Mouse (Mus musculus) lung, embryonic 16.5 days (tissue): ENCODE data around the gene Ablim1. TPM values are rescaled to one million over a fixed set of nuclear protein-coding genes. Genes with fewer than 3 reads are reported as not detected.

Experiments
- ATAC-seq: fragments of 200-750 bp; cut with Nextera tagmentation; 2 replicates; pipeline ENCODE4 v1.8.0; 2017; ENCODE audit warnings: low read depth, mild to moderate bottlenecking, moderate library complexity
- H3K27ac ChIP-seq: fragments of 300-500 bp; sonication (generic); 2 replicates; pipeline ENCODE4 v1.5.1; 2014; ENCODE audit warnings: mild to moderate bottlenecking, control low read depth, low read length
- H3K27me3 ChIP-seq: fragments of 300-500 bp; sonication (generic); 2 replicates; pipeline ENCODE4 v1.6.1; 2014; ENCODE audit warnings: low read depth, low read length, mixed read lengths; ENCODE audit not compliant: control insufficient read depth, insufficient read depth
- H3K36me3 ChIP-seq: fragments of 300-500 bp; sonication (generic); 2 replicates; pipeline ENCODE4 v1.6.1; 2014; ENCODE audit warnings: low read length; ENCODE audit not compliant: control insufficient read depth, insufficient read depth
- H3K4me1 ChIP-seq: fragments of 300-500 bp; sonication (generic); replicated peaks from 2 replicates; pipeline ENCODE4 v1.6.1; 2014; ENCODE audit warnings: low read length, mixed read lengths; ENCODE audit not compliant: control insufficient read depth, insufficient read depth
- H3K4me2 ChIP-seq: fragments of 300-500 bp; sonication (generic); 2 replicates; pipeline ENCODE4 v1.6.1; 2014; ENCODE audit warnings: low read depth, low read length, control low read depth
- H3K4me3 ChIP-seq: fragments of 300-500 bp; sonication (generic); 2 replicates; pipeline ENCODE4 v1.5.1; 2014; ENCODE audit warnings: mild to moderate bottlenecking, low read length, control low read depth
- H3K9ac ChIP-seq: fragments of 300-500 bp; sonication (generic); 2 replicates; pipeline ENCODE4 v1.6.1; 2014; ENCODE audit warnings: low read length, control low read depth
- H3K9me3 ChIP-seq: fragments of 300-500 bp; sonication (generic); 2 replicates; pipeline ENCODE4 v1.6.1; 2016; ENCODE audit warnings: low read length; ENCODE audit not compliant: control insufficient read depth
- WGBS: fragments of 180-500 bp; shearing (Covaris S2); extraction: QIAGEN DNeasy Blood & Tissue Kit; methylation state at CpG from one replicate; pipeline ENCODE4 v1.1.7; 2014; 5-methylcytosine and 5-hydroxymethylcytosine counted together
- polyA plus RNA-seq: library from polyadenylated mRNA; unstranded; fragments of >200 nt; fragmentation: Nextera tagmentation; extraction: Ambion mirVana; gene quantifications from 2 replicates; pipeline ENCODE4 v1.2.1, GENCODE M21; 2015

Ablim1 gene
- polyA plus RNA-seq, 1 experiment from 2014 or later, result 54.5 TPM

DNA sequence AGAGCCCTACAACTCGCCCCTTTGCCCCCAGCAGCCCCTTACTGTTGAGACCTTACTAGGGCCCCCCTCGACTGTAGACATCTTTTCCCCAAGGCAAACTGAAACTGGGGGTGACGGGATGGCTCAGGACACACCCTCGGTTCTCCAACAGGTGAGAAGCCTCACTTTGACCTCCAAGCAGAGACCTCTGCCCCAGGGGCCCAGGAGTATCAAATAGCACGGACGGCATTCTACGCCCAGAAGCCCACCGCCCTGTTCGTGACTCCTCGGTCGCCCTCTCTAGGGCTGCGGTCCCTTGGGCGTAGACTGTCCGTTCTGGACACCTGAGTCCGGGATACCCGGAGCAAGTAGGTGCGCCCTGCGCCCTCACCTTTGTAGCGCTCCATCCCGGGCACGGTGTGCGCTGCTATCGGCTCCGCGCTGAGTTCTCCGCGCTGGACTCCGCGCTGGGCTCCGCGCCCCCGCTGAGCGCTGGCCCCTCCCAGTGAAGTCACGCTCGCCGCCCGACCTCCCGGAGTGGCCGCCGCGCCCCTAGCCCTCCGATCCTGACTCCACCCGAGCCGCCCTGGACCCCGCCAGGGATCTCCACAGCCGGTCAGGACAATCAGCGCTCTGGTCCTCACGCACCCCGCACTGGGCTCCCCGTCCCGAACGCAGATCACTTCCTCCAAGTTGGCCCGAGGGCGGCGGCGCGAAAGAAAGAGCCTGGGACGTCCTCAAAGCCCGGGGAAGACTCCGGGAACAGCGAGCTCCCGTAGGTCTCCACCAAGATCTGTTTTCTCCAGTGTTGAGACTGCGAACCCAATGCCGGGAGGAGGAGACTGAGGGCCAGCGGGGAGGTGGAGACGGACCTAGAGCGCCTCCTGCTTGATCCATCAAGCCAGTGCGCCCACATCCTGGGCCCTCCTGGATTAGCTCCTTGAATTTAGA, 306.7 kb downstream of the Ablim1 start, which contains the start of gene Afap1l2:
TSS of gene Afap1l2 (minus strand) at position 448 of the 930 bp plus-strand sequence.
- Histone ChIP-seq H3K4me1 (peaks cover 25% of the 10 kb centered on the region), H3K4me2 (peak within 1 kb of the TSS; percentile 97), H3K4me3 (peak within 1 kb of the TSS; percentile 72), H3K9me3 (no peaks in the 10 kb centered on the region), H3K27me3 (peaks cover 3% of the 10 kb centered on the region; the same call in 1 of the 2 replicates), H3K9ac (peak within 1 kb of the TSS; percentile 72), H3K27ac (peak within 1 kb of the TSS; percentile 36; the same call in 1 of the 2 replicates), H3K36me3 (no peaks in the 10 kb centered on the region)
- WGBS, result under 1% methylated on average over 67 of the region's 68 CpGs
- ATAC-seq, result peak; percentile 78

DNA sequence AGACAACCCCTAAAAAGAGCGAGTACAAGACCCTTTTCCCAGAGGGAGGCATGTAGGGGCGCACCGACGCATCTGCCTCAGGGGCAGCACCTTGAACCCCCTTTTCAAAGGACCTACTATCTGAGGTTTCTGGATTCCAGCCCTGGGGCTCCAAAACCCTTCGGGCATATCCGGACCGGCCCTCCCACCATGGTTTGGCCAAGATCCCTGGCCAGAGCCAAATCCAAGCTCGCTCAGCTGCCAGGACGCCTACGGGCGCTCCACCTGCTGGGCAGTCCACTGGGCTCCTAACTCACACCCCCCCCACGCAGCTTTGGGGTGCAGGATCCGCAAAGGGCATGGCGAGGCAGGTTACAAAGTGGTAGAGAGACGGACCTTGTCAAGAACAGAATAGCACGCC, 307.4 kb downstream of the Ablim1 start:
- Histone ChIP-seq H3K4me3 (peak overlapping the region; percentile 72), H3K27me3 (peaks cover 3% of the 10 kb centered on the region; the same call in 1 of the 2 replicates), H3K36me3 (no peaks in the 10 kb centered on the region), H3K27ac (peak overlapping the region; percentile 36; the same call in 1 of the 2 replicates), H3K9ac (peak overlapping the region; percentile 72), H3K9me3 (no peaks in the 10 kb centered on the region), H3K4me1 (peaks cover 31% of the 10 kb centered on the region), H3K4me2 (peak overlapping the region; percentile 97)
- no peak for ATAC-seq
- 68% methylated on average over 16 of the region's 16 CpGs for WGBS

DNA sequence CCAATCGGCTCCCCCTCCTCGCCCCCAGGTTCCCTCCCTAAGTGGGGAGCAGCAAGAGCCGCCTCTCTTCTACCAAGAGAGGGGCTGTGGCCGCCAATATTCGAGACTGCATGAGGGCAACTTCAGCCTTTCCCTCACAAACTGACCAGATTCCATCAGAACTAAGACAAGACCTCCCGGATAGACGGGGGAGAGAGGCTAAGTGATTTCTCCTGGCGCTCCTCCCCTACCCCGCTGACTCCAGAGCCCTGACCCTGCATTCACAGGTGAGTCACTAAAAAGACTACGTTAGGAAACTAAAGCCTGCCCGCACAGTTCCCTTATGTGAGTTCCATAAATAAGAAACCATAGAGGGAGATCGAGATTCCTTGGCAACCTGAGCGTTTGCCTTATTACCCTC, 307.9 kb downstream of the Ablim1 start:
- Histone ChIP-seq H3K4me2 (peak overlapping the region; percentile 97), H3K36me3 (no peaks in the 10 kb centered on the region), H3K9ac (peak overlapping the region; percentile 72), H3K4me1 (peaks cover 36% of the 10 kb centered on the region), H3K4me3 (peak overlapping the region; percentile 72), H3K27me3 (peaks cover 3% of the 10 kb centered on the region; the same call in 1 of the 2 replicates), H3K27ac (peak overlapping the region; percentile 36; the same call in 1 of the 2 replicates), H3K9me3 (no peaks in the 10 kb centered on the region)
- WGBS, result 60% methylated on average over 13 of the region's 13 CpGs
- ATAC-seq, result no peak

DNA sequence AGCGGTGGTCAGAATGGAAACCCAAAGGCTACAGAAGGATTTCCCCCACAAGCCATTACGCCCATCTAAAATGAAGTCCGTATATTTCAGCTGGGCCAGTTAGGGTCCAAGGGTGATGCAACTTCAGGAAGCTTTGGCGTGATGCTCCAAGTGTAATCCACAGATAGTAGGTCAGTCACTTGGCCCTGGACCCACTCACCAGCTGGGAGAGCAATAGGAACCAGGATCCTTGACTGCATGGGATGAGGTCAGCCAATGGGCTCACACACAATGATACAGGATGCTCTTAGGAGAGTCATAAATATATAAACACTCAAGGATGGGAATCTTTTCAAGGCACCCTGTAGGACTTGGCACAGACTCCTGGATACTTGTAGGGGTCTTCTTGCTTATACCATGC, 309.7 kb downstream of the Ablim1 start:
- peak; percentile 32 for ATAC-seq
- H3K4me3 ChIP-seq, result no peak overlapping the region
- WGBS, result 72% methylated on average over 4 of the region's 4 CpGs

GRCm38 (mm10) chr19:57003460-57003810, 311.3 kb downstream of the Ablim1 start:
- peak; percentile 42 for ATAC-seq
- peak overlapping the region; percentile 45 for H3K4me2 ChIP-seq
- 24% methylated on average over 7 of the region's 7 CpGs for WGBS
- peaks cover 3% of the 10 kb centered on the region; the same call in 1 of the 2 replicates for H3K27me3 ChIP-seq
- H3K27ac ChIP-seq, result peak overlapping the region; percentile 84
- peaks cover 44% of the 10 kb centered on the region for H3K4me1 ChIP-seq
- H3K9me3 ChIP-seq, result no peaks in the 10 kb centered on the region
- H3K4me3 ChIP-seq, result peak overlapping the region; percentile 9
- H3K9ac ChIP-seq, result peak overlapping the region; percentile 33
- H3K36me3 ChIP-seq, result no peaks in the 10 kb centered on the region

More for the DNA sequence above, 309.7 kb downstream of the Ablim1 start:
- H3K27ac ChIP-seq, result no peak overlapping the region
- no peaks in the 10 kb centered on the region for H3K9me3 ChIP-seq
- peaks cover 37% of the 10 kb centered on the region for H3K4me1 ChIP-seq
- no peak overlapping the region for H3K9ac ChIP-seq
- no peaks in the 10 kb centered on the region for H3K36me3 ChIP-seq
- peaks cover 3% of the 10 kb centered on the region; the same call in 1 of the 2 replicates for H3K27me3 ChIP-seq
- H3K4me2 ChIP-seq, result no peak overlapping the region

DNA sequence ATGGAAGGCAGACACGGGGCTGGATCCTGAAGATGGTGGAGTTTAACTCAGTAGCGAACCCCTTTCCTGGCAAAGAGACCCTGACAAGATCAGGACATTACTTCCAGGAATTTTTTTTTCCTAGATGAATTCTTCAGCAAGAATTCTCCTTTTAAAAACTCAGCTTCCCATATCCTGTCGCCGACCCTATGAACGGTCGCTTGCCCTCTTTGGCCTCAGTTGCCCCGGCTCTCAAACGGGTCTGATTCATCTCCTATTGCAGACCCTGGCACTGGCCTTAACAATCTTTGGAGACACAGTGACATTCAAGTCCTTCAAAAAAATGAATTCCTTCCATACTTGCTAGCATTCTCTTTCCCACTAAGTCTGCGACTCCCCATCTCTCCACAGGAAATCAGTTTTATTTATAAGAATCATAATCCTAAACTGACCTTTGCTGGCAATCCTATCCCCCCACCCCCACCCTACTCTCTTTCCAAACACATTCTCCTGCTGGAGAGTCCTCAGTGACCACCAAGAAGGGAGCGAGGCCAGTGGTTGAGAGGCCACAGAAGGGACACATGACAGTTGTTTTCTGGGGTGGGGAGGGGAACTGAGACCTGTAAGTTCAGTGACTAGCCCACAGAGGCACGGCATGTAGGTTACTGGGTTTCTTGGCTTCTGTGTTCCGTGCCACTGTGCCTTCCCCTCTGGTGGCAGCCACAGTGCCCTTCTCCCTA, 311.8 kb downstream of the Ablim1 start:
- peak; percentile 48 for ATAC-seq
- peak overlapping the region; percentile 45 for H3K4me2 ChIP-seq
- 42% methylated on average over 12 of the region's 12 CpGs for WGBS
- no peaks in the 10 kb centered on the region for H3K9me3 ChIP-seq
- no peaks in the 10 kb centered on the region for H3K36me3 ChIP-seq
- peaks cover 3% of the 10 kb centered on the region; the same call in 1 of the 2 replicates for H3K27me3 ChIP-seq
- H3K27ac ChIP-seq, result peak overlapping the region; percentile 84
- H3K4me3 ChIP-seq, result peak overlapping the region; percentile 9
- peaks cover 47% of the 10 kb centered on the region for H3K4me1 ChIP-seq
- H3K9ac ChIP-seq, result peak overlapping the region; percentile 33; the same call in 1 of the 2 replicates

- peaks cover 47% of the 10 kb centered on the region for H3K4me1 ChIP-seq
- H3K4me2 ChIP-seq, result no peak overlapping the region
- no peaks in the 10 kb centered on the region for H3K9me3 ChIP-seq
- H3K36me3 ChIP-seq, result no peaks in the 10 kb centered on the region
- WGBS, result 84% methylated on average over 4 of the region's 4 CpGs
- peak overlapping the region; percentile 84; the same call in 1 of the 2 replicates for H3K27ac ChIP-seq
- H3K9ac ChIP-seq, result 0 out of 2 replicates have a peak overlapping the region, but pooled peaks have one; percentile 25
- ATAC-seq, result no peak
- no peak overlapping the region for H3K4me3 ChIP-seq
- no peaks in the 10 kb centered on the region for H3K27me3 ChIP-seq
Observed at GRCm38 (mm10) chr19:57001926-57002325, 312.8 kb downstream of the Ablim1 start.

DNA sequence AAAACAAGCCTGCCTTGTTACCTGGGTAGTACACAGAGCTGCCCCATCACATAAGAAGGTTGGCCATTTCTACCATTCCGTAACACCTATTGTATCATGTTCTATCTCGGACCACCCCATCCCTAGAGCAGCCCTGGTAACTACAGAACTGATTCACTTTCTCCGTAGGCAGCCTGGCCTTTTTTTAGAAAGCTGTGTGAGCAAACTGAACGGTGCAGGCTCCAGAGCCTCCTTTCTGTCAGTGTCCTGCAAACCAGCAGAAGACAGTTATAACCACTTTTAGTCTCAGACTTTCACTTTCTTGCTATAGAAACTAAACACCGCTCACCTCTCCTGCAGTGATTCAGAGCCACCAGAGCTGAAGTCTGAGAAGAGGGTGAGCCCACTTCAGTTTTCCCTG, 314.1 kb downstream of the Ablim1 start:
- Histone ChIP-seq H3K4me2 (no peak overlapping the region), H3K9ac (no peak overlapping the region), H3K27me3 (no peaks in the 10 kb centered on the region), H3K27ac (no peak overlapping the region), H3K4me1 (peaks cover 56% of the 10 kb centered on the region), H3K36me3 (no peaks in the 10 kb centered on the region), H3K4me3 (no peak overlapping the region), H3K9me3 (no peaks in the 10 kb centered on the region)
- WGBS, result 84% methylated on average over 5 of the region's 5 CpGs
- ATAC-seq, result no peak

DNA sequence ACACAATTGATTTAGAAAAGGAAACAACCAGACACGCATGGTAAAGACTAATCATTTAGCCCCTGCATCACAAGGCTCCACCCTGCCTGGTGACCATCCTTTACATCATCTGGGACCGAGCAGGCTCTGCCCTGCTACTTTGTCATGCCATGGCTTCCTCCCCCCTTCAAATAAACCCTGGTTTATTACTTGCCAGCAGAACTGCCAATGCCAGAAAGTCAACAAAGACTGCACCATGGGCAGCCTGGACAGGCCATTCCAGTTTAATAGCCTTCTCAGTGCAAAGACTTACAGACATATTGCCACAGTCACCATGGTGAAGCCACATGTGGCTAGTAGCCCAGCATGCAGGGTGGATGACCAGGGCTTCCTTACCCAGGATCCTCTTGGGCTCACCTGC, 314.9 kb downstream of the Ablim1 start:
- Histone ChIP-seq H3K27ac (no peak overlapping the region), H3K4me2 (no peak overlapping the region), H3K4me1 (peaks cover 58% of the 10 kb centered on the region), H3K36me3 (no peaks in the 10 kb centered on the region), H3K27me3 (no peaks in the 10 kb centered on the region), H3K9ac (no peak overlapping the region), H3K9me3 (no peaks in the 10 kb centered on the region), H3K4me3 (no peak overlapping the region)
- no peak for ATAC-seq
- WGBS, result 78% methylated on average over 2 of the region's 2 CpGs
